Mouse (Mus musculus) gastrocnemius, postnatal 4 days (tissue): ENCODE results near the gene Gadd45a. TPM values are rescaled to one million over a fixed set of nuclear protein-coding genes. Genes with fewer than 3 reads are reported as not detected.
"Not testable (repeated sequence)": the region's sequence is repeated elsewhere in the genome, so short reads cannot be mapped to it uniquely, and the experiment has no call there.

Source experiments
- DNase-seq, 2 experiments: peaks; one replicate each; pipeline ENCODE4 v3.0.0; 2021 to 2022; ENCODE audit warnings: low spot score in 2 of 2, mixed read lengths in 2 of 2
- total RNA-seq, 2 experiments: library from RNA; stranded (reverse); gene quantifications; 2 replicates each; pipeline ENCODE4 v1.2.3; 2021

Gadd45a gene
- total RNA-seq, 2 experiments from 2014 or later, result 31.5 to 35.5 TPM

DNA sequence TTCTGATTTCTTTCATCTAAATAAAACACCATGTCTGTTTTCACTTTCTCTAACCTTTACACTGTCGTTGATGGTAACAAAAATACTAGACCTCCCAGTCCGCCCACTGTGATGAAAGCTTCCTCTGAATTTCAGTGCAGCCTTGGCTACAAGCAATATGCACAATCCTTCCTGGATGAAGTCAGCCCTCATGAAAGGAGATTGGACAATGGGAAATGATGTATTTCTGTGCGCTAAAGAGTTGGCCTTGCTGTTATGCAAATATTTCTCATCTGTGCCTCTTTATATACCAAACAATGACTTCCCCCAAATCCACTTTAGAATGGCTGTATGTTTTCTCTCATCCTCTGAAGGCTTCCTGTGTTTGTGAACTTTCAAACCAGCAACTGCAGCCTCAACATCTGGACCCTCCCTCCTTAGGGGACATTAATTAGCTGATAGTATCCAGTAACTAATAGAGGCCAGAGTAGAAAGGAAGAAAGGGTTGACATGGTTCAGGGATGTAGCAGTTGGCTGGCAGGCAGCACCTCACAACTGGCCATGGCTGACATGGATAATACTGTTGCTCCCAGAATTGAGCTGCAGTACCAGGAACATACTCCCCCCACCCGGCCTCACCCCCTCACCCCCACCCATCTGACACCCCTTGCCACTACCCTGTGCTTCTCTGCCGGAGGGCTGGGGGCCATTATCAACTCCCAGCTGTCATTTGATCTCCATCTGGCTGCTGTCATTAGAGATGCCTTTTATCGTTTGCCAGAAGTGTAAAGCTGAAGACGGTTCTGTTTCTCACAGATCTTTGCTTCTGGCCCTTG lies 11.8 kb upstream of the Gadd45a start:
- no peak for DNase-seq

DNA sequence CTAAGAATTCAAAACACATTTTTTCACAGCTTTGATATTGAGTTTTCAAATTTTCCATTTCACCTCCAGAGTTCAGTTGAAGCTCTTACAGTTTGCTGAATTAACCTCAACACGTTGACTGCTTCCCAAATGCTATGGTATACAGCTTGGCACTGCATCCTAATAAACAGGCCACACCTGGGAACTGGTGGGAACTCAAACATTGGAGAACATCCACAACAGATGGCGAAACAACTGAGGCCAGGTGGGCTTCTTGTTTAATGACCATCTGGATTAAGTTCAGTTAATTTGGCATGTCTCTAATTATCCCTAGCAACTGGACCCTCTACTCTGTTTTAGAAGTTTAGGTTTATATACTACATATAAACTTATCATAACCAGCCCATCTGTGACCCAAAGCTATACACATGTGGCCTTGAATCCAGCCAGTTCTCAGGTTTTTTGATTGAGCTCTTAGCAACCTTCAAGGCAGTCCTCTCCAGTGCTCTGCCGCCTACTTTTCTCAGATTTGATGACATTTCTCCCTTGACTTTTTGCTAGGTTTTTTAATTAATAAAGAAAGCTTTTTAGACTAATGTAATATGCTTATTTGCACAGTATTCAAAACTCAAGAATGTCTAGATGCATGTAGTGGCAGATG lies 10.9 kb upstream of the Gadd45a start:
- DNase-seq, result no peak

DNA sequence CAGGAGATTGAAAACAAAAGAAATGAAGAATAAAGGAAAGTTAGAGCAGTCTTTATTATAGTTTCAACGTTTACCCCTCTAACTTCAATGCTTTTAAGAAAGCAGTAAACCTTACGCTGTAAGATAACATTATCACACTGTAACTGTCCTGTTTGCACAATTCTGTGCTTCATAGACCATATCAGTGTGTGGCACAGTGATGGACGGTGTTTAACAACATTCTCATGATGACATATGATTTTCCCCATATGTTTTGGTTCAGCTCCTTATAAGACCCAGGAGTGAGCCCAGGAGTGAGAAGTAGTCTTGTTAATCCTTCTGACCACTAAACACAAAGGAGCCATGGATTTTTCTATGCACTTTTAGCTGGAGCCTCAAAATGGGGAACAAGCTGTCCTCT lies 9.7 kb upstream of the Gadd45a start:
- no peak for DNase-seq

DNA sequence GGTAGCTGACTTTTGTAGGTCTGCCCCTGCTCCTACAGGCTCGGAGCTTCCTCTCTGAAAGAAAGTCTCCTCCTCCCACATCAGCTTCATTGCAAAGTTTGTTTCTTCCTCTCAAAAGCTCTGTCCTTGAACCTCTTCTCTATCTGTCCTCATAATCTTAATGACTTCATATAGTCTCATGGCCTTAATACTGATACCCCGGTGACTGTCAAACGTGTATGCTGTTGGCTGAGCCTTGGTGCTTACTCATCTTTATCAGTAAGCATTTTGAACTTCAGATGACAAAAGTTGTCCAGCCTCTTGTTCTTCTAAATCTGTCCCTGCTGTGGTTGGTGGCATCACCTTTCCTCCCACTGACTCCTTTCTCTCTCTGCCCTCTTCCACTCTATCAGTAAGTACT lies 8.2 kb upstream of the Gadd45a start:
- no peak for DNase-seq

DNA sequence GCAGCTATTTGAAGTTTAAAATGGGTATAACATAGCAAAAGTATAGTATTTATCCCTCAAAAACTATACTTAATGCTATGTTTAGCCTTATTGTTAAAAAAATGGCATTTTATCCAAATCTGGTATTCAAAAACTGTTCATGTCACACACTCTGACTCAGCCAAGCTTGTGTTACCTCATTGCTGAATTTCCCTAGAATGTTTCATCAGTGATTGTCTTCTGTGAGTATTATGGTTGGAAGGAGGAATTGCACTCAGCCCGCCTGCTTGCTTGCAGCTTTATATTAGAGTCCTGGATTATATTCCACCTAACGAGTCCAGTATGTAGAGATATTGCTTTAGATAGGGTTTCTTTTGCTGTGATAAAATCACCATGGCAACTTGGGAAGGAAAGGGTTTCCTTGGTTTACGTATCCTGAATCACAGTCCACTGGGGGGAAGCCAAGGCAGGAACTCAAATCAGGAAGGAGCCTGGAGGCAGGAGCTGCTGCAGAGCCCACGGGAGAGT lies 3.7 kb upstream of the Gadd45a start:
- DNase-seq, result no peak

DNA sequence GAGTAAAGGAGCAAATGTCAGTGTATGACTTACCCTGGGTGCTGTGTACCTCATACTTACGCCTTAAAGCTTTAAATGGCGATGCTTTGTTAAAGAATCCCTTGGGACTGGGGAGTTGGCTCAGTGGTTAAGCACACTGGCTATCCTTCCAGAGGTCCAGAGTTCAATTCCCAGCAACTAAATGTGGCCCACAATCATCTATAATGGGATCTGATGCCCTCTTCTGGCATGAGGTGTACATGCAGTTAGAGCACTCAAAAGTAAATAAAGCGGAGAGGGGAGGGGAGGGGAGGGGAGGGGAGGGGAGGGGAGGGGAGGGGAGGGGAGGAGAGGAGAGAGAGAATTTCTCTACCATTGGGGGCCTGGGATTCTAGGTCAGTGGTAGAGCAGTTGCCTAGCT lies 1.7 kb upstream of the Gadd45a start:
- DNase-seq, result no peak

DNA sequence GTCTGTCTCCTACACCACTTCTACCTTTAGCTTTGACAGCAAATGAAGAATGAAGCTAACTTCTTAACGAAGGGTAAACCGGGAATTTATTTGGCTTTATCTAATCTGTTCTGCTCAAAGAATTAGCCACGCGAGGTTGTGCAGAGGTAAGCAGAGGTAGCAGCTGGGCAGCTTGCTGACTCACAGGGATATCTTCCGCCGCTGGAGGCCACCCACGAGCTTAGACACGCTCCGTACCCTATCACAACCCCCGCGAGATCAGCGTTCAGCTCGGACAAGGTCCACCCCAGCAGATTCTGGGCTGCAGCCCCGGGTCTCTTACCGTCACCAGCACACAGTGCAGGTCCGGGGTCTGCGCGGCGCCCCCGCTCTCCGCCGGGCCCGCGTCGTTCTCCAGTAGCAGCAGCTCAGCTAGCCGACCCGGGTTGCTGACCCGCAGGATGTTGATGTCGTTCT lies 873 bp downstream of the Gadd45a start:
- peak; percentile 68 to 86 for DNase-seq

DNA sequence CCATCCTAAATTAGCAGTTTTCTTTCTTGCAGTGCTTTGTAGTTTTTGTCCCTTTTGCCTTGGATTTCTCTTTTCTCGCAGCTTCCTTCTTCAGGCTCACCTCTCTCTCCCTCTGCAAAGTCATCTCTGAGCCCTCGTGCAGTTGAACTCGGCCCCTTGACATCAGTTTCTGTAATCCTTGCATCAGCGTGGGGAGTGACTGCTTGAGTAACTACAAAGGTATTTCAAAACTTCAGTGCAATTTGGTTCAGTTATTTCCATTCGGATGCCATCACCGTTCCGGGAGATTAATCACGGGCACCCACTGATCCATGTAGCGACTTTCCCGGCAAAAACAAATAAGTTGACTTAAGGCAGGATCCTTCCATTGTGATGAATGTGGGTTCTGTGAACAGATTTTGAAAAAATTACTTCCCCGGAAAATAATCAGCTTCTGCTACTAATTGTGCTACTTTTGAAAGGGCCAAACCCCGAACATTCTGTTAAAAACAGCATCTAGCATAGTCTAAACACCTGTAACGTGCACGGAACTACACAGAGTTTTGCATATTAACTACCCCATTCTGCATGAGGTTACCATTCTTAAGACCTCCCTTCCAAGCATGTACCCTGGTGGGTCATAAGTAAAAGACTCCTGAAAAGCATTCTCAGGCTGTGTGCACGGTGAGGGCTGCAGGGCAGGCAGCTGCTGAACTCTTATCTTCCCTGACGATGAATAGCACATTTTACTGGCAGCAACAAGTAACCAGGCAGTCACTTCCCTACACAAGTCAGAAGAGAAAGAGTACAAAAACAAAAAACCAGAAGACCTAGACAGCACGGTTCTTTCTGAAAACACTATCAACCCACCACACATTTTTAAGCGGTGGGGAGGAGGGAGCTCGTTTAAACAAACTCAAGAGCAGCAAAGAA lies 1.6 kb downstream of the Gadd45a start:
- DNase-seq, result no peak

DNA sequence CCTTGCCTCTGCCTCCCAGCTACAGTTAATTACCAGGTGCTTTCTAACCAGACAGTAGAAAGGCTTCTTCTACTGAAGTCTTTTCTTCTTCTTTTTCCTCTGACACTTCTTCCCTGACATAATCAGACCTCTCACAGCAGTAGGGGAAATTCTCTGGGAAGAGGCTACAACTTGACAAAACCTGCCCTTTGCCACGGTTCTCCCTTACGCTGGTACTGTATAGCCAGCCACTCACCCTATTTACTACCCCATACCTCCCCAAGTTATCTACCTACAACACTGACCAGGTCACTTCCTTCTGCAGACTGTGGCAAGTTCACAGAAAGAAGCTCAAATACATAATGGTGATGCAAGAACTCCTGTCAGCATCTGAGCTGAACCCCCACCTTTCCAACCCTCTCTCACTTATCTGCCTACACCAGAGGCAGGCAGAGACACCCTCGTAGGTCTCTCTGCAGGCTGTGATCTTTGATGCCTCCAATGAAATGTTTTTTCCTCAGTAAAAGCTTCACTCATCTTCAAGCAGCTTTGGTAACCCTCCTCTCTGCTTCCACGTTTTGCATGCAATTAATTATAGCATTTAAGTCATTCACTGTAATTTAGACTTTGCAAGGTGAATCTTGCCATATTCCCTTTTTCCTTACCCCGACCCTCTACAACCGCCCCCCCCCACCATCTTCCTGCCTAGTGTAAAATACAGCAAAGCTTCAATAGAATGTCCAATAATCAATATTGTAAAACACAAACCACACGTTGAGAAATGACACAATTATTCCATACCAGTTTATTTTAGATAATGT lies 2.7 kb downstream of the Gadd45a start:
- no peak for DNase-seq

DNA sequence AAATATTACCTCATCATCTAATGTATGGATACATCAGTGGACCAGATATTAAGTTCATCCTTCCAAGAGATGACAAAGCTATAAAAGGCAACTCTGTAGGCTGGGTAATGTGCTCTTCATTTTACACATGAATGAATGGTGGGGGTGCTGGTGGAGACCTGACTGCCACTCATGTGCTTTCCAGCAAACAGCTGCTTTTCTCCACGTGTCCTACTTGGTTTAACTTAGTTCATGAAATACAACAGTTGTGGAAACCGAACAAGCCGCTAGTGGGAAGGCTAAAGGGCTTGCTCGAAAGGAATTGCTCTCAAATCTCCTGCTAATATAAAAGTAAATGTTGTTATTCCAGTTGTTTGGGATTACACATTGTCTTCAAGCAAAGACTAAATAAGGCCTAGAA lies 3.7 kb downstream of the Gadd45a start:
- no peak for DNase-seq

DNA sequence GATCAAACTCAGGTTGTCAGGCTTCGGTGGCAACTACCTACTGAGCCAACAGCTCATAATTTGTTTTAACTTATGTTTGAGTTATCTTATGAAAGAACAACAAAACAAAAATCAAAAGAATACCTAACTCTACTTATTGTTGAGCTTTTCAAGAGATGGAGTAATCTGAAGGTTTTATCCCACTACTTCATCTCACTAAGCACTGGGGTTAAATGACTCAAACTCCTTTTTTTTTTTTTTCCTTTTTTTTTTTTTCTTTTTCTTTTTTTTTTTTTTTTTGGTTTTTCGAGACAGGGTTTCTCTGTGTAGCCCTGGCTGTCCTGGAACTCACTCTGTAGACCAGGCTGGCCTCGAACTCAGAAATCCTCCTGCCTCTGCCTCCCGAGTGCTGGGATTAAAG lies 4.3 kb downstream of the Gadd45a start:
- DNase-seq, result not testable (repeated sequence)

DNA sequence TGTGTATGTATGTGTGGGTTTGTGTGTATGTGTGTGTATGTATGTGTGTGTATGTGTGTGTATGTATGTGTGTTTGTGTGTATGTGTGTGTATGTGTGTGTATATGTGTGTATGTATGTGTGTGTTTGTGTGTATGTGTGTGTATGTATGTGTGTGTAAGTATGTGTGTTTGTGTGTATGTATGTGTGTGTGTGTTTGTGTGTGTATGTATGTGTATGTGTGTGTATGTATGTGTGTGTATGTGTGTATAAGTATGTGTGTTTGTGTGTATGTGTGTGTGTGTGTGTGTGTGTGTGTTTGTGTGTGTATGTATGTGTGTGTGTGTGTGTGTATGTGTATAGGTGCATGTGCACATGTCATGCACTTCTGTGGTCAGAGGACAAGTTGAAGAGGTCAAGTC lies 4.7 kb downstream of the Gadd45a start:
- not testable (repeated sequence) for DNase-seq

DNA sequence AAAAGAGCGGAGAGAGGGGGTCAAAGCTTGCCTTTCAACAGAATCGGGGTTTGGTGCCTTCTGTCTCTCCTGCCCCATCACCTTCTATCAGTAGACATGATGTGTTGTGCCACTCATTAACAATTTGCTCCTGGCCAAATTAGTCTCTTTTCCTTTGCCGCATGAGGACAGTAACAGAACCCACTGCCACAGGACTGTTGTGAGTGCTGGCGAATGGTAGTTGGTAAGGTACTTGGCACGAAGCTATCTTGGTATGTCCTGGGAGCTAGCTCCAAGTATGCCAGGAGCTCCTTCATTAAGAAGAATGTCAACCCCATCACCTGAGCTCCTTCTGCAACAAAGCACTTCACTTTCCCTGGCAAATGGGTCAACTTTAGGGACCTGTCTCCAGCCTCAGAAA lies 6.4 kb downstream of the Gadd45a start:
- DNase-seq, result no peak

DNA sequence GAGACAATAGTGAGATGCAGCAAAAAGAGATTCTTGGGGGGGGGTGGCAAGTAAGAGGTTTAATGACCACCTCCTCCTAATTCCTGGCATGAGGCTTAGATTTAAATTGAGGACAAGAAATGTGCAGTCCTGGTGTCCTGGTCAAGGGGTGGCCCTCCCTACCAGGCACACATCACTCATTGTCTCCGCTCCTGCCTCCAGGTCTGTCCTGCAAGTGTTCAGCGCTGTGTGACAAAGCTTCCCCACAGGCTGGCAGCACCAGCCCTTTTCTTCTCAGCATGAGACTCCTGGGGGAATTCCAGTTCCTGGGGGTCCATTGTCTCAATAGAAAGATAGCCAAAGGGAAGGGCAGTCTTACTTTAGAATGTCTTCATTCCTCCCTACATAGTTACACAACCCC lies 6.8 kb downstream of the Gadd45a start:
- DNase-seq, result no peak

DNA sequence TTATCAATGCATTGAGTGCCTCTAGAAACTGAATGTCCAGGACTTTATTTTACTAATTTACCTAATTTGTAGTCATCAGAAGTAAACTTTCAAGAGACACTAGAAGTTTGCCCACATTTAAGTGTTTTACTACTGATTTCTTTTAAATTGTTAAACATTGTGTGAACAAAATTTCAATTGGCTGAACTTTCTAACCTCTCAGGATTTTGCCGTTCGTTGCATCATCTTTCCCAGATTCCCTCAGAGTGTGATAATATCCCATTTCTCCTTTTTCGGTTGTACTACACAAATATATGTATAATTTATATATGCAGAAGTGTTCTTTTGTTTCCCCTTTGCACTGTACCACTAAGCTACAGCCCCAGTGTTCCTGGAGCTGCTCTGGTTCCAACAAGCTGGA lies 7.3 kb downstream of the Gadd45a start:
- DNase-seq, result no peak

DNA sequence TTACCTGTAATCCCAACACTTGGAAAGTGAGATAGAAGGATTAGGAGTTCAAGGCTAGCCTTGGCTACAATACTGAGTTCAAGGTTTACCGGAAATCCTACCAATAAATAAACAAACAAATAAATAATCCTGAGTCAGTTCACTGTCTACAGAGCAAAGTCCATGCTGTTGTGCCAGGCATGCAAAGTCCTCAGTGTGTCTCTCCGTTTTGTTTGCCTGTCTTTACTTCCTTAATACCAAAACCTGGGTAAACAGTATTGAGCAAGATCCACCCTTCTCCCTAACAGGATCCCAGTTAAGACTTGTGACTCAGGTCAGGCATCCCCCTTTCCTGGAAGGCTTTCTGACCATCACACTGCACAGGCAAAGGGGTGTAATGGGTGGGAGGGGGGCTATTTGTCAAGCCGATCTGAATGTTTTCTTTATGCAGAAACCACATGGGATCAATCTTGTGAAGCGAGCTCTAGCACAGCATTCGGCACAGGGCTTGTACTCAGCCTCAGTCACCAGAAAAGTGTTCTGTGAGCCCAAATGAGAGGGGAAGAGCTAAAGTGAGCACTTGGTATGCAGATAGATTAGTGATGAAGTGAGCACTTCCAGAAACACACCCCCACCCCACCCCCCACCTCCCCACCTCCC lies 7.8 kb downstream of the Gadd45a start:
- DNase-seq, result no peak

DNA sequence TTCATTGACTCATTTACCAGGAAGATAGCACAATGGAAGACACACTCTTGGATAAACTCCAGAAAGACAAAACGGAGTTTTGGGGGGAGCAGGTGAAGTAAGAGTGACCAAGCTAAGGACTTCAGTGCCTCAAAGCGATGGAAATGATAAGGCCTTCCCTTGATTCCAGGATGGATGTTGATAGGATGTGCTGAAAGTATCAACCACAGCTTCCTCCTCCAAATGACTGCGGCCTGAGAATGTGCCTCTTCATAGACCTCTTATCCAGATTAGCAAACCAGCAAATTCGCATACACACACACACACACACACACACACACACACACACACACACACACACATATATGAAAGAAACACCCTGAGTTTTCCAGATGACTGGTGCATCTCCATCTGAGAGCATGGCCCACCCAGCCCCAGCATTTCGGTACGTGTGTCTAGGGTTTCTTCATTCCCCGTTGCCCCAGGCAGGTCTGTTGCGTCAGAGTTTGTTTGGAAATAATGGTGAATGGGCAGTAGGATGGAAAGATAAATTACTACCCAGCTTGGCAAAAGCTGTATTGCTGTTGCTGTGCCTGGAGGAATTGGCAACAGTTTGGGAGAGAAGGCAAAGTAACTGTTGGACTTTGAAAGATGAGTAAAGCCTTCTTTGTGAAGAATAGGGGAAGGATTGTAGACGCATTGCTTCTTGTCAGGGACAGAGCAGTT lies 9.7 kb downstream of the Gadd45a start:
- DNase-seq, result no peak

DNA sequence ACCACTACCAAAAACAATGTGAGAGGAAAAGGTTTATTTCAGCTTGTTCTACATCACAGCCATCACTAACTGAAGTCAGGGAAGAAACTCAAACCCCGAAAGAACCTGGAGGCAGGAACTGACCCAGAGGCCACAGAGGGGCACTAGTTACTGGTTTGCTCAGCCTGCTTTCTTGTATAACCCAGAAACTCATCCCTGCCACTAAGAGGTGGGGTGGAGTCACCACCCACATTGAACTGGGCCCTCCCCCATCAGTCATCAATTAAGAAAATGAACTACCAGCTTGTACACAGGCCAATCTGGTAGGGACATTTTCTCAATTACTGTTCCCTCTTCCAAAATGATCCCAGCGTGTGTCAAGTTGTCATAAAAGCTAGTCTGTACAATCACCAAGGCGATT lies 10.6 kb downstream of the Gadd45a start:
- no peak for DNase-seq

DNA sequence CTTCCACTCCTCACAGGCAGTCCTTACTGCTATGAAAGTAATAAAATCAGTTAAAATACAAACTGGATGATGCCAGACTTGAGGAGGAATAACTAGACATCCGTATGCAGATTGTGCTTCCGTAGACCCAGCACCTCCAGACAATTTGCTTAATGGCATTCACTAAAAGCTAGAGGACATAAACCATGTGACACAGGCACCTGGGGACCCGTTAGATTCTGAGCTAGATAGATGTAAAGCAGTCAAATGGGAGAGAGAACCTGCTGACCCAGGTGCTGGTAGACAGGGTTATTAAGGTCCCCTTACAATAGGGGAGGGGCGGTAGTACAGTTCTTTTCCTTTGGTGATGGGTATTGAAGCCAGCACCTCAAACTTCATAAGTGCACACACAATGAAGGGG lies 13.5 kb downstream of the Gadd45a start:
- no peak for DNase-seq

DNA sequence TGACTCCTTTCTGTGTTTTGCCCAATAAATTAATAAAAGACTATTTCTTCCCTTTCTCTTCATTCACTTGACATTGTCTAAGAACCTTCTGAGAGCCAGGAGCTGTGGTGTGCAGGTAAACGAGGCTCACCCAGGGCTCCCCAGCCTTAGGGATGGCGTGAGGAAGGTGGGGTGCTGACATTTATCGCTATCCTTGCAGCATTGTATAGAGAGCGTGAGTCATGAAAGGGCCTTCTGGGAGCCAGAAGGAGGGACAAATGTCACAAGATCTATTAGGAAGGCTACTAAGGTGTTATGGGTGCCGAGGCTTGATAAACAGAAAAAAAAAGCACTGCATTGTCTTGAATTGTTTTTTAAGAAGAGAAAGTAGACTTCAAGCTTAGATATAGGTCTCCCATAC lies 15.9 kb downstream of the Gadd45a start:
- no peak for DNase-seq
